Mouse (Mus musculus) kidney, postnatal 14 days (tissue): ENCODE measurements around the gene Efs.
A peak's percentile ranks its signal among the peaks of the same experiment; 100 is the strongest.
"Not testable (repeated sequence)": the region's sequence is repeated elsewhere in the genome, so short reads cannot be mapped to it uniquely, and the experiment has no call there.

Source experiments
- DNase-seq: peaks from one replicate; pipeline ENCODE4 v3.0.0; 2022; ENCODE audit warnings: mixed read lengths

The Efs gene

DNA sequence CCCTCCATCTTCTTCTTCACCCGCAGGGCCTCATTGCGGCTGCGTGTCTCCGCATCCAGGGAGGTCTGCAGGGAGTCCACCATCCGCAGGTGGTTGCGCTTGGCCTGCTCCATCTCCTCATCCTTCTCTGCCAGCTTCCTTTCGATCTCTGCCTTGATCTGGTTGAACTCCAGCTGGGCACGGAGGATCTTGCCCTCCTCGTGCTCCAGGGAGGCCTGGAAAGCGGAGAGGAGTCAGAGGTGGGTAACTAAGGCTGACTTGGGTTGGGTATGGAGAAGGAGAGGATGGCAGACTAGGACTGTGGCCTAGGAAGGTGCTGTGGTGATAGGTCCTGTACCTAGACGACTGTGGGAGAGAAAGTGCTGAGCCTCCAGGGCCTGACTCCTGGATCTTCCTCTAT, 21.1 kb upstream of the Efs start:
- not testable (repeated sequence) for DNase-seq

GRCm38 (mm10) chr14:54945975-54946704, 20.2 kb upstream of the Efs start:
- no peak for DNase-seq

DNA sequence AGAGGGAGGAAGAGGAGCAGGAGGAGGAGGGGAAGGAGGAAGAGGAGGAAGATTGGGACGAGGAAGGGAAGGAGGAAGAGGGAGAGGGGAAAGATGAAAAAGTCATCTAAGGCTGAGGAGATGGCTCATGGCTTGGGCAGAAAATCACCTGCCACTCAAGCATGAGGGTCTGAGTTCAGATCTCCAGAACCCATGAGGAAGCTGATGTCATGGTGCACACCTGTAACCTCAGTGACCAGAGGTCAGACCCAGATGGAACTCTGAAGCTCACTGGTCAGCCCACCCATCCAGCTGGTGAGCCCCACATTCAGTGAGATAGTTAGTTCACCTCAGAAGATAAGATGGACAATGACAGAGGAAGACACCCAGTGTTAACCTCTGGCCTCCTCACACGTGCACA, 19.0 kb upstream of the Efs start:
- no peak for DNase-seq

- no peak for DNase-seq
These were observed 18.0 kb upstream of the Efs start for GRCm38 (mm10) chr14:54943971-54944370.

- DNase-seq, result no peak
These were observed 16.6 kb upstream of the Efs start for GRCm38 (mm10) chr14:54942479-54942878.

DNA sequence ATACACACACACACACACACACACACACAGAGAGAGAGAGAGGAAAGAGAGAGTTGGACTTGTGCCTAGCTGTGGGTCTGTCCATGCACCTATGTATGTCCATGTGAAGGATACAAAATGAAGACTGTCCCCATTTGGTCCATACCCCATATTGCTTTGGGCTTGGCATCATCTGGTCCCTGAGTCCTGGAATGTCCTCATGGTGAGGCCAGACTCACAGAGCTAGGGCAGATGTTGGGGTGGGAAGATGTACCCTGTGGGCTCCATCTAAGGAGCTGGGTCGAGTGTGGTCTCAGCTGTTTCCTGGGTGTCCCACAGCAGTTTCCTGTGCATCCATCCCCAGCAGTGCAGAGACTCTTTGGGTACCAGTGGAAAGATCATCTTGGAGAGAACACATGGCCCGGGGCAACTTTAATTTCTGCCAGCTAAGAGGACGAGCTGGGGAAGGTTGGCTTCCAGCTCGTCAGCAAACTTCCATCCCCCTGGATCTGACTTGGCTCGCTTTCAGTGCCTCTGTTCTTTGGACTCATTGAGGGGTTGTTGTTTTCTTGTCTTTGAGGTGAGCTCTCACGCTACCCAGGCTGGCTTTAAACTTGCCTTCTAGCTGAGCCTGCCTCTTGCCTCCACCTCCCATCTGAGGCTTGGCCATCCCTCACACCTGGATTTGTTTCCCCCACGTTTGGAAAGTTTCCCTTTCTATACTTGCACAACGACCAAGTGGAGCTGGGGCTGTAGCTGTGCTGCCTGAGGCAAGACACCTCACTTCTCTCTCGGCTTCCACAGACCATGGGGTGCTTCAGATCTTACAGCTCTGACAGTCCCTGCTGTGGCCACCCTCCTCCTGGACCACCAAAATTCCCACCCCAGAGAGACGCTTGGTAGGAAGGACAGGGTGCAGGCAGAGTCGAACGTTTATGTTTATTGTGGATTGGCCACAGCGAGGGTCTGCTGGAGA, 15.4 kb upstream of the Efs start:
- peak; percentile 62 for DNase-seq

DNA sequence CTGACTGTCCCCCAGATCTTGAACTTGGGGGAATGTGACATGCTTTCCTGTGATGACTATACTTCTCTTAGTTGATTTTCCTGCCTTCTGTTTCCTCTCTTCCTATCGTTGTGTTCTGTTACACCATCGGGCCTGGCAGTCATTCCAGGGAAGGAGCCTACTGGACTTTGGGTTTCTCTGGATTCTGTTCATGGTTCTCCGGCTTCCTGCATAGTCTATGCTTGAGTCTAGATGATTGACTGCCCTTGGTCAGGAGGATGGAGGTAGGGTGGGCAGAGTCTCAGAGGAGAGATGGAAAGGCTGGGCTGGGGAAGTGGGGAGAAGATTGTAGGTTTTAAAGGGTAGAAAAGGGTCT, 14.2 kb upstream of the Efs start:
- peak; percentile 41 for DNase-seq

DNA sequence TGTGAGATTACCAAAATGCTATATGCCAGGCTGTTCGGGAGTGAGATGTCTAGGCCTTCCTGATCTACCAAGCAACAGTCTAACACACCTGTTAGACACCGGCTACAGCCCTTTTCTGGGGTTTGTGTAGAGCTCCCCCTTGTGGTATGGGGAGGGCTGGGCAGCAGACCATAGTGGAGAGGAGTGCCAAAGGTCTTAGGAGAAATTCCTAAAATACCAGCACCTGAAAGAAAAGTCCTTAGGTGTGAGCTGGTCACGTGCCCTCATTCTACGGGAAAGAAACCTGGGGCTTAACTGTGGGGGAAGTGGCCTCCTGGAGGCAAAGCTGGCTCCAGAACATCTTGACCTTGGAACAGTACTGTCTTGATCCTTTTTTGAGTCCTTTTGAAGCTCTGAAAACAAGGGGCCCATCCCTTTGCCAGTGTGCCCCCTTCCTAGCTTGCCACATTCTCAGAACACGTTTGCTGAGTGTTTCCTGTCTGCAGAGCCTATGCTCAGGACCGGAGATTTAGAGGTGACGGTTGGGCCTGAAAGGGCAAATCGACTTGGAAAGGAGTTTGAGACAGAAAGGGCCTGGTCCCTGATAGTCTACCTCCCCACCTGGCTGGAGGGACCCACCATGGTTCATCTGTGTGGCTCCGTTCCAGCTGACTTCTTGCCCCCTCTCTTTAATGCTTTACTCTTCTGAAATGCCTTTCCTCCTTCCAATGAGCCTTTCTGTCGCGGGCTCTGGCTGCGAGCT, 13.7 kb upstream of the Efs start:
- DNase-seq, result peak; percentile 84

- DNase-seq, result no peak
These were observed 12.7 kb upstream of the Efs start for GRCm38 (mm10) chr14:54938431-54939219.

DNA sequence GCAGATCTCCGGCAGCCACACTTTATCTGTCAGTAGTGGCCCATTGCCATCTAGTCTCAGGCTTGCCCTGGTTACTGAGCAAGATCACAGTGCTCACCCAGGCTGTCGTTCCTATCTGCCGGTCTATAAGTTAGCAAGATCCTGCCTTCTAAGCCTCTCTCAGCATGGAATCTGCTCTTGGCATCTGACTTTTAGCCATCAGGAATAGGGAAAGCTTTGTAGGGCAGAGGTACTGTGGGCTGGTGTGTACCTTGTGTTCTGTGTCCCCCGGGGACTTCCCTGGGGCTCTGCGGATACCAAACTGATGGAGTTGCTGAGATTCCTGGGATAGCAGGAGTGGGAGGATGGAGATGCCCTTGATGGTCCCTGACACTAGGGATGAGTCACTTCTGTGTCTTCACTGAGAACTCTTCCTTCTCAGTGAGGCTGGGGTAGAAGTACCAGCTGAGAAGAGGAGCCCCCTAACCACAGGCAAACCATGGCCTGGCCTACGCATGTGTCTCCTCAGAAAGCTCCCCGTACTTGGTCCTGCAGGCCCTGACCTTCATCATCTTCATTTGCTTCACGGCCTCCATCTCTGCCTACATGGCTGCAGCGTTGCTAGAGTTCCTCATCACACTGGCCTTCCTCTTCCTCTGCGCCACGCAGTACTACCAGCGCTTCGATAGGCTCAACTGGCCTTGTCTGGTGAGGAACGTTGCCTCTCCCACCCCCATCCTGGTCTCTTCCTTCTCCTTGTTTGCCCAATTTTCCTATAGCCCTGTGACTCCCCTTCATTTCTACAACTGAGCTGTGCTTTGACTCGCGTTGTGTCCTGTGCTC, 11.6 kb upstream of the Efs start:
- DNase-seq, result no peak

- DNase-seq, result no peak
These were observed 10.9 kb upstream of the Efs start for GRCm38 (mm10) chr14:54936831-54937160.

DNA sequence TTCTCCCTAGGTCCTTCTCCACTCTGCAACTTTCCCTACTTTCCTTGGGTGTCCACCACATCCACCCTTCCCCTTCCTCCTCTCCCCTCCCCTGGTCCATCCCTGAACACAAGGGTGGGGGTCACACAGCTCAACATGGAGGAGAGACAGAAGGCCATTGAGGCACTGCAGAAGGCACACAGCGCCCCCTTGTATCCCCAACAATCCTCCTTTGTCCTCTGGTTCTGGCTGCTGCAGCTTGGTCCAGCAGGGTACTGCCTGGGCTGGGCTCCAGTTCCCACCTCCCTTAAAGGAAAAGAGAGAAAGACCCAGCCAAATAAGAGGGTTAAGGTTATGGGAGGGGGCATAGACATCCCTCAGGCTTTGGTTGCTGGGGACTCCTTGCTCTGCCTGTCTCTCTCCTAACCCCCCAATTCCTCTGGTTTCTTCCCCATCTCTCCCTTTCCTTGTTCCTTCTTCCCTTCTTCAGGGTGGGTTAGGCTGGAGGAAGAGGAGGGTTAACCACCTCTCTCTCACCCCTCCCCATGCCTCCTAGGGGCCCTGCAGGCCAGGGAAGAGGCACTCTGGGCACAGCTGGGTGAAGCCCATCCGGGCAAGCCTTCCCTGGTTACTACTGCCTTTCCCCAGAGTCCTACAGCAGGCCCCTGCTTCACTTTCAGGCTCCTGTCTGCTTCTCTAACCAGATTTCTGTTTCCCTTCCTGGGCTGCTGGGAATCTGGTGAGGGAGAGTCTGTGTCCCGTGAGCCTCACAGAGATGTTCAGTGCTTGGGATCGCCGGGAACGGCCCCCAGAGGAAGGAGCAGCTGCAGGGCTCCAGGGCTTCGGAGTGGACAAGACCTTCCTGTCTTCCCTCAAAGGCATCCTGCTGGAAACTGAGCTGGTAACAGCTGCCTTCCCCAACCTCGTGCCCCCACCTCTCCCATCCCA, 10.2 kb upstream of the Efs start, which contains the start of gene Cmtm5:
Gene Cmtm5 (plus strand): TSS at position 358 of the 927 bp plus-strand sequence.
- no peak for DNase-seq

DNA sequence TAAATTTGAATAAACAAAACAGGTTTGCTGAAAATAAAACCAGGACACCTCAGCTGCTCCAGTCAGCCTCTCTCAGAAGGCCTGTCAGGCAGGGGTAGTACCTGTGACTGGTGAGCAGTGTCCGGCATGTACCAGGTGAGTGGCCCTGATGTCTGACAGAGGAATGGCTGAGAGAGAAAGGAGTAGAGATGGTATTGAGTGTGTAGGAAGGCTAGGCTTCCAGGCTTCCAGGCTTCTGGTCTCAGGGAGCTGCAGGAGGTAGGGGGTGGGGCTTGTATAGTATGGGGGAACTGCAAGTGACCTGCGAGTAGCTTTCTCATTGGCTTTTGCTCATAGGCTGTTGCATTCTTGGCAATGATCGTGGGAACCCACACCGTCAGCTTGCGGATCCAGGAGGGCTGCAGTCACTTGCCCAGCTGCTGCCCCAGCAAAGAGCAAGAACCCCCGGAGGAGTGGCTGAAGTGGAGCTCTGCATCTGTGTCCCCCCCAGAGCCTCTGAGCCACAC, 6.8 kb upstream of the Efs start, which contains the start of gene Il25:
Gene Il25 (plus strand): TSS at position 51 of the 506 bp plus-strand sequence.
- no peak for DNase-seq

DNA sequence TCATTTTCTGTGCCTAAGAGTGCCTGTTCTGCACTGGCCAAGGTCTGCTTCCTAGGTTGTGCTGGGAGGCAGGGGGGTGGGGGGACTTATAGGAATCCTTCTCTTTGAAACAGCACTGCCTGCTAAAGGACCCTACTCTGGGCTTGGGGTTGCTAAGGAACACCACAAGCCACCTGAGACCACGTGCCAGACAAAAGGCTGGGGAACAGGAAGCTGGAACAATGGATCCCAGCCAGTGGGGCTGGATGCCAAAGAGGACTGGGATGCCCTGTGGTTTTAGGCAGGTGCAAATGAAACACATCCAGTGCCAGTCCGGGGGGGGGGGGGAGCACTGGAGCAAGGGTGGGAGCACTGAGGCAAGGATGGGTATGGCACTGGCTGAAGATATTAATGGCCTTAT, 4.5 kb upstream of the Efs start:
- no peak for DNase-seq

- no peak for DNase-seq
These were observed 3.9 kb upstream of the Efs start for GRCm38 (mm10) chr14:54929801-54930200.

GRCm38 (mm10) chr14:54927296-54927695, 1.4 kb upstream of the Efs start:
- DNase-seq, result no peak

GRCm38 (mm10) chr14:54926401-54927158, 654 bp upstream of the Efs start:
- peak; percentile 55 for DNase-seq

DNA sequence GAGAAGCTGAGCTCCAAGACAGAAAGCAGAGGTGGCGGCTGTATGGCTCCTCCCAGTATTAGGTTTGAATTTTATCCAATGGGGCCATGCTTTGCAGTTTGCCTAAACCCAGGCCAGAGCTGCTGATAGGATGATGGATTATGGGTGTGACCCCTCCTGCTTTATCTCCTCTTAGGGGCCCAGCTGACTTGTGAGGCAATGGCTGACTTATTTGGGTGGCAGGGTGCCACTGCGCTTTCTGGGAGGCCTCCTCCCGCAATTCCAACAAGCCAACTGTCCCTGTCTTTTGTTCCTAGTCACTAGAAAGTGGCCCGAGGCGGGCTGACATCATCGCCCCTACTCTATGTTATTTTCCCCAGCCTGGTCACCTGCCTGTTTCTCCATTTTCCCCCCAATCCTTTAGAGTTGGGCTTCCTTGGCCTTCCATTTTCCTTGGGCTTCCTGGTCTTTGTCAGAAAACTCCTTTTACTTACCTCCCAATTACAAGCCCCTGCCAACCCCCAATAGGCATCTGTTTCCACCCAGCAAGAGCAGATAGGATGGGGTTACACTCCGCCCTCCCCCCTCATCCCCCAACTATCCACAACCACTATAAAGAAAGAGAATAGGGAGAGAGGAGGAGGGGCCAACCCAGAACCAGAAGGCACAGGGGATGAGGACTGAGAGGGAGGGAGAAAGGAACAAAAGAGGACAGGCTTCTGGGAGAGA, 1.1 kb downstream of the Efs start:
- peak; percentile 33 for DNase-seq
